Mouse (Mus musculus): ENCODE measurements around the gene Nrxn2.

The Nrxn2 gene

GRCm38 (mm10) chr19:6418233-6418879 is at the start of gene Nrxn2:
Nrxn2 (plus strand) TSS chr19:6418731.
- in situ Hi-C loops (cut with MboI, MseI), result loop anchor here (5.0 kb wide), 1 partner anchor 59 kb away; no protein-coding TSS in a partner anchor

GRCm38 (mm10) chr19:6370175-6370574 is 48.4 kb upstream of the Nrxn2 start:
- in situ Hi-C loops (cut with MboI, MseI), result no loop called here

DNA sequence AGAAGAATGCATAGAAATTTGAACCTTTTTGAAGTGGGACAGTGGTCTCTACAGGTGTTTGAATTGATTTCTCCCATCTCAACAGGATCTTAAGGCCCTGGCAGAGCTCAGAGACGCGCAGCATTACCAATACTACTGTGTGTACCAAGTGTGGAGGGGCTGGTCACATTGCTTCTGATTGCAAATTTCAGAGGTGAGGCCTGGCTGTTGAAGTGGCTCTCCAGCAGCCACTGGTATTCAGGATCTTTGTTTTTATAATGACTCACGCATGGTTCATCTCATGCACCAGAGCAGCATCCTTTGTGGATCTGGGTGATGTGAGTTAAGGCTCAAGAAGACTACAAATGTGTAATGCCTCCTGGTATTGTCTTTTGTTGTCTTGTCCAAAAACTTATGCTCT is 46.1 kb upstream of the Nrxn2 start:
- in situ Hi-C loops (cut with MboI, MseI), result no loop called here

DNA sequence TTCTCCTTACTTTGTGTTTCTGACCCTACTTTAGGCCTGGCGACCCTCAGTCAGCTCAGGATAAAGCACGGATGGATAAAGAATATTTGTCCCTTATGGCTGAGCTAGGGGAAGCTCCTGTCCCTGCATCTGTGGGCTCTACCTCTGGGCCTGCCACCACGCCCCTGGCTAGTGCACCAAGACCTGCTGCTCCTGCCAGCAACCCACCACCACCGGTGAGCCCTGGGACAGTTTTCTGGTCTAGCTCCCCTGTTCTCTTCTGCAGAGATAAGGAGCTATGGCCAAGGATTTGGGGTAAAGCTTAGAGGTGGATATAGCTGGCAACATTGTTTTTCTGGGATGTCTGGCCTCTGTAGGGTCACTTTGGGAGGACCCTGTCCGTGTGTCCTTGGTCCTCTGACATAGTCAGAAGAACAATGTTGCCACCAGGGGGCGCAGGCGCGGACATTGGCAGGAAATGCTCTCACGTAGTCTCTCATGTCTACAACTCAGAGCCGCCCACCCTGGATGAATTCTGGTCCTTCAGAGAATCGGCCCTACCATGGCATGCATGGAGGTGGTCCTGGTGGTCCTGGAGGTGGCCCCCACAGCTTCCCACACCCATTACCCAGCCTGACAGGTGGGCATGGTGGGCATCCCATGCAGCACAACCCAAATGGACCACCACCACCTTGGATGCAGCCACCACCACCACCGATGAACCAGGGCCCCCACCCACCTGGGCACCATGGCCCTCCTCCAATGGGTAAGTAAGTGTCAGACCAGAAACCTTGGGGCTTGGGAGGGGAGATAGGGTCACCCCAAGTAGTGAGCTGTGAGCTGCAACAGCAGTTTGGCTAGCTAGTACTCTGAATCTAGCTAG is 44.8 kb upstream of the Nrxn2 start:
- in situ Hi-C loops (cut with MboI, MseI), result no loop called here

GRCm38 (mm10) chr19:6374571-6374970 is 44.0 kb upstream of the Nrxn2 start:
- in situ Hi-C loops (cut with MboI, MseI), result no loop called here

DNA sequence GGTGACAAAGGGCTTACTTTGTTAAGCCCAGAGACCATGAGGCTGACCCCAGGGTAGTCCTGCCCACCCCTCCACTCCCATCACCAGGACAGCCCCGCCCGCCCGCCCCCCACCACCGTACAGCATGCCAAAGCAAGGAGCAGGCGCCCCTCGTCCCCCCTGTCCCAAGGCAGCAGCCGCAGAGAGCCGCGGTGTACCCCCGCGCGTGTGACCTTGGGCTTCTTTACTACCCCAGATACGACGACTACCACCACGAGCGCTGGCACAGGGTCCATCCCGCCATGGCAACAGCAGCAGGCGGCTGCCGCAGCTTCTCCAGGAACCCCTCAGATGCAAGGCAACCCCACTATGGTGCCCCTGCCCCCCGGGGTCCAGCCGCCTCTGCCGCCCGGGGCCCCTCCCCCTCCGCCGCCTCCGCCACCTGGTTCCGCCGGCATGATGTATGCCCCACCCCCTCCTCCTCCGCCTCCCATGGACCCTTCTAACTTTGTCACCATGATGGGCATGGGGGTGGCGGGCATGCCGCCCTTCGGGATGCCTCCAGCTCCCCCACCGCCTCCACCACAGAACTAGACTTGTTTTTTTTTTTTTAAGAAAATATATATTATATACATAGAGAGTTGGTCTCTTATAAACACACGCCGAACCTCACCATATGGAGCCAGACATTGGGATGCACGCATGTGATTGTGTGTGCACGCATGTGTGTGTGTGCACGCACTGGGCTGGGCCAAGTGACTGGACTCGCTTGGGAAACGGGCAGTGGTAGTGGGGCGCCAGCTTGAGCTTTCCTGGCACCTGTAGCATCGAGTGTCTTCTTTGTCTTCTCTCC is 42.9 kb upstream of the Nrxn2 start:
- in situ Hi-C loops (cut with MboI, MseI), result no loop called here

DNA sequence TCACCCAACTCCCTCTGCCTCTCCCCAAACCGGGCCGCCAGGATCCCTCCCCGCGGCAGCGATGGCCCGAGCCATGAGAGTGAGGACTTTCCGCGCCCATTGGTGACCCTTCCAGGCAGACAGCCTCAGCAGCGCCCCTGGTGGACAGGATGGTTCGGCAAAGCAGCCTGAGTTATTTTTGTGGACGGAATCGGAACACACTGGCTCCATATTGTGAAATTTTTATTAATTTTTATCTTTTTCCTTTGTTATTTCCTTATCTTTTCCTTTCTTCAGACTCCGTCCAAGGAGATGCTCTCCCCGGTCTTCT is 42.3 kb upstream of the Nrxn2 start:
- in situ Hi-C loops (cut with MboI, MseI), result no loop called here

GRCm38 (mm10) chr19:6376643-6377042 is 41.9 kb upstream of the Nrxn2 start:
- in situ Hi-C loops (cut with MboI, MseI), result no loop called here

GRCm38 (mm10) chr19:6377327-6378040 is 41.0 kb upstream of the Nrxn2 start:
- in situ Hi-C loops (cut with MboI, MseI), result no loop called here

DNA sequence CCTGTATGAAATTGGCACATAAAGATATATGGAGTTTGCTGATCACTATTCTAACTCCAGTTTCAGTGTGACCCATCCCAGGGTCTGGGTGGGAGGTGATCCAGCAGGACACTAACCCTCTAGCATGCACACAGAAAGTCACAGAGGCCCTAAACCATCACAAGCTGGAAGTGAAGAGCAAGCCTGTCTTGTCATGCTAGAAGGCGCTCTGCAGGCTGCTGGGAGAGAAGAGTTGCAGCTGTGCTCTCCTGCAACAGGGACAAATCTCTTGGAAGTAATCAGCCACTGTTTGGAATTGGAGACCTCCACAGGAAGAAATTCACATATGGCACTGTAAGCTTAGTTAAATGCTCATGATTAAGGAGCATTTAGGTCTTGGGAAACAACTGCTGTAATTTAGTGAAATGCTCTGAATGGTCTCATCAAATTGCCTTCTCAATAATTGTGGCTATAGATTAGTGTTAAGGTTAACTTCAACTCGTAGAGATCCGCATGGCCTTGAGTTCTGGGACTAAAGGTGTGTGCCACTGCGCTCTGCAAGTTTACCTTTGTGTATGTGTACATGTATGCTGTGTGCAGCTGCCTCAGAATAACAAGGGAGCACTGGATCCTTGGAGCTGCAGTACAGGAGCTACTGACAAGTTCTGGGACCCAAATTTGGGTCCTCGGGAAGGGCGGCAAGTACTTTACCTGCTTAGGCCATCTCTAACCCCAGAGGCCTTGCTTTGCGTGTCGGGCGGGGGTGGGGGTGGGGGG is 37.9 kb upstream of the Nrxn2 start:
- in situ Hi-C loops (cut with MboI, MseI), result no loop called here

GRCm38 (mm10) chr19:6381238-6381637 is 37.3 kb upstream of the Nrxn2 start:
- in situ Hi-C loops (cut with MboI, MseI), result no loop called here

DNA sequence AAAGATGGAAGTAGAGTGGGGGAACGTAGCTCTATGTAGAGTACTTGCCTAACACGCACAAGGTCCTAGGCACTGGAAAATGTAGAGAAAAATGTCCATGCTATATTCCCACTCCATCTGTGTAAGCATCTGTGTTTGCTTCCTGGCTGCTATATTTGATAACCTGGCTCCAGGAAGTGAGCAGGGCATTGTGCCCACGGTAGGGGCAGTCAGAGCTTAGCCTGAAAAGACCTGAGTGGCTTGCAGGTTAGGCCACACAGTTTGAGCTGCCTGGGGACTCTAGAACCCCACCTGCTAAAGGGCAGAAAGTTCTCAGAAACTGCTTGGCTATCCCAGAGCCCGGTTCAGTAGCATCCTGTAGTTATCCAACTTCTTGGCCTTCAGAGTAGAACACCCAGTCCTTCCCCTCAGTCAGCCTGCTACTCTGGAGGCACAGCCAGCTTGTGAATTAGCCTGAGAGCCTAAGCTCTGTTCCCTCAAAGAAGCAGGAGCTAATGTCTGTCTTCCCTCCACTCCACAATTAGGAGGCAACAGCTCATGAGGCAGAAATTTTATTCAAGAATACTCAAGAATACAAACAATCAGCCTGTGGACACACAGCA is 36.1 kb upstream of the Nrxn2 start:
- in situ Hi-C loops (cut with MboI, MseI), result no loop called here

DNA sequence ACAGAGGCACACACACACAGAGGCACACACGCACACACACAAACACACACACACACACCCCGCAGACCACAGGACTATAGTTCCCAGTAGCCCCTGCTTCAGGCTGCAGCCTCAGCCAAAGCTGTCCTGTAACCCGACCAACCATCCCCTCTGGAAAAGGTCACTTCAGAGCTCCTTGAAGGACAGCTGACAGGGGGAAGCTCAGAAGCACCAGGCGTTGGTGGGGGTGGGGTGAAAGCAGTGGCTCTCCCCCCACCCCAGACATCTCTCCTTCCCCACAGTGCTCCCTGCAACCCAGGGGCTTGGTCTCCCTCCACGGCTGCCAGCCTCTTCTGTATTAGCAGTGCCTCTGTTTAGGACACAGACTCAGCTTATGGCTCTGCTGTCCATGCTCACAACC is 35.1 kb upstream of the Nrxn2 start:
- in situ Hi-C loops (cut with MboI, MseI), result no loop called here

GRCm38 (mm10) chr19:6384128-6384527 is 34.4 kb upstream of the Nrxn2 start, which contains the start of gene Pygm:
Pygm (plus strand) TSS chr19:6384399.
- in situ Hi-C loops (cut with MboI, MseI), result no loop called here

DNA sequence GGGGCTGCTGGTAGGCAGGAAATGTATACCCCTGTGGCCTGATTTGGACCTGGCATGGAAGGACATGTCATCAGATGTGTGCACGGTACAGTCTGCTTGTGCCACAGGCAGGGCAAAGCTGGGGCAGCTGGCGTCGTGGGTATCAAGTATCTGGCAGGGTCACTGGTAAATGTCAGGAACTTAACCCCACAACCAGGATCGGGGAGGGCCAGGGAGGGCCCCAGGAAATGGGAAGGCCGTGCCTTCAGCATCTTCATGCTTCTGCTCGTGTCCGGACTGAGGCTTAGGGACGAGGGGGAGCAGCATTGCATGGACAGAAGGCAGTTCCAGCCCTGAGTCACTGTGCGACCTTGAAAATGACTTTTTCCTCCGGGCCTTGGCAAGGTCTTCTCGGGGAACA is 33.6 kb upstream of the Nrxn2 start:
- in situ Hi-C loops (cut with MboI, MseI), result no loop called here

DNA sequence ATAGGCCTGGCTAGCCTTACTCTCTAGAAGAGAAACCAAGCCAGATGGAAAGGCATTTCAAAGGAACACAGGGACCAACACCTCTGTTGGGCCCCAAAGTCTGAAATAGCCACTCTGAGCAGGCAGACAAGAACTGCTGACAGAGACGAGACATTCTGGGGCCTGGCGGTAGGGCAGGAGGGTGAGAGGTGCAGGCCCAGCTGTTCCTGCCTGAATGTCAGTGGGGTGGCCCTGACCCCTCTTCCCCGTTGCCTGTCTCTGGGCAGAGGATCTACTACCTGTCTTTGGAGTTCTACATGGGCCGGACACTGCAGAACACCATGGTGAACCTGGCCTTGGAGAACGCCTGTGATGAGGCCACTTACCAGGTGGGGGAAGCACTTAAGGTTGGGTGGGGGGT is 33.1 kb upstream of the Nrxn2 start:
- in situ Hi-C loops (cut with MboI, MseI), result no loop called here

GRCm38 (mm10) chr19:6385821-6386220 is 32.7 kb upstream of the Nrxn2 start:
- in situ Hi-C loops (cut with MboI, MseI), result no loop called here

DNA sequence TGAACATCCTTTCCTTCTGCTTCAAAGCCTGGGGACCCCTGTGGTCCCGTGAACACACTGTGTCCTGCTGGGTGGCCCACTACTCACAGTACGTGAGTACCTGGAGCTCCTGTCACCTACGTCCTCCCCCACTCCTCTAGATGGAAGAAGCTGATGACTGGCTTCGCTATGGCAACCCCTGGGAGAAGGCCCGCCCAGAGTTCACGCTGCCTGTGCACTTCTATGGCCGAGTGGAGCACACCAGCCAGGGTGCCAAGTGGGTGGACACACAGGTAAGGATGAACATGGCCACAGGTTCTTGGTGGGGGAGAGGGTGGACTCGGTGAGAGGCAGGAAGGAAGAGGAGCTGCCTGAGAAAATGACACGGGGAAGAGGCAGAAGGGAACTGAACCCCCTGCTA is 32.3 kb upstream of the Nrxn2 start:
- in situ Hi-C loops (cut with MboI, MseI), result no loop called here

GRCm38 (mm10) chr19:6388006-6388405 is 30.5 kb upstream of the Nrxn2 start:
- in situ Hi-C loops (cut with MboI, MseI), result no loop called here

DNA sequence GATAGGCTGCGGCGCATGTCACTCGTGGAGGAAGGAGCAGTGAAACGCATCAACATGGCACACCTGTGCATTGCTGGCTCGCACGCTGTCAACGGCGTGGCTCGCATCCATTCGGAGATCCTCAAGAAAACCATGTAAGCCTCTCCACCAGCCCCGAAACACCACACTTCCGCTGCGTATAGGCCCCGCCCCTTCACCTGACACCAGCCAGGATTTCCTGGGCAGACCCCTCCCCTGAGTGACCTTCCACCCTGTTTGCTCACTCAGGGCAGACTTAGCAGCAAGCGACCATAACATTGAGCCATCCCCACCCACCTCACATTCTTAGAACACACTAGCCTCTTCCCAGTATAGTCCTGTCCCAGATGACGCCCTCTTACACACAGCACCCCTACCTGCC is 28.7 kb upstream of the Nrxn2 start:
- in situ Hi-C loops (cut with MboI, MseI), result no loop called here

- in situ Hi-C loops (cut with MboI, MseI), result no loop called here
Observed at GRCm38 (mm10) chr19:6390251-6390650, 28.3 kb upstream of the Nrxn2 start.

Measured in T-helper 2 cell (primary cell).